Mouse (Mus musculus): Measurements from ENCODE around the gene Olfr71.
A peak's percentile ranks its signal among the peaks of the same experiment; 100 is the strongest.

Gene Olfr71

DNA sequence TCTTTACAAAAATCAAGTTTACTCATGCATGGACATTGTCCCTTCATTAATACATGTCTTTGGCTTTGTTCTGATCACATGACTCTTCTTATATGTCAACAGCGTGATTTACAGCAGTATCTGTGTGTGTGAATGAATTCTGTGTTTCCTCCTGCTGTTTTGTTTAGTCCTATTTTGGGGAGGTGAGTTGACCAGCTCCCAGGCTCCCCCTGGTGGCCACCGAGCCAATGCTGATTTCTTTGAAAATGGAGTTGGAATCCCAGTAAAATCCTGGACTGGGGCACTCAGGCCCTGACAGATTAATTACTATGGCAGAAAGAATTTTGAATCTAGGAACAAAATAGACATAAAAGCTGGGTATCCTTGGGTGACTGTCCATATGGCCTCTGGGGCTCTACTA, 1.8 kb upstream of the Olfr71 start:
- DNase-seq: peak; percentile 80 to 96

DNA sequence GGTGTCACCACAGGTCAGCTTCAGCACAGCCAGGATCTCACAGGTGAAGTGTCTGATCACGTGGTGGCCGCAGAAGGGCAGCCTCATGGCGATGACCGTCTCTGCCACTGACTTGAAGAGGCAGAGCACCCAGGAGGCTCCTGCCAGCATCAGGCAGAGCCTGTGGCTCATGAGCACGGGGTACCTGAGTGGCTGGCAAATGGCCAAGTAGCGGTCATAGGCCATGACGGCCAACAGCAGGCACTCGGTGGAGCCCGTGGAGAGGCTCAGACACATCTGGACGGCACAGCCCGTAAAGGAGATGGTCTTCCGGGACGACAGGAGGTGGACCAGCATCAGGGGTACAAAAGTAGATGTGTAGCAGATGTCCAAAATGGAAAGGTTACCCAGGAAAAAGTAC, 4.1 kb downstream of the Olfr71 start:
- peak in 1 of 2 experiments; percentile 70 for DNase-seq

DNA sequence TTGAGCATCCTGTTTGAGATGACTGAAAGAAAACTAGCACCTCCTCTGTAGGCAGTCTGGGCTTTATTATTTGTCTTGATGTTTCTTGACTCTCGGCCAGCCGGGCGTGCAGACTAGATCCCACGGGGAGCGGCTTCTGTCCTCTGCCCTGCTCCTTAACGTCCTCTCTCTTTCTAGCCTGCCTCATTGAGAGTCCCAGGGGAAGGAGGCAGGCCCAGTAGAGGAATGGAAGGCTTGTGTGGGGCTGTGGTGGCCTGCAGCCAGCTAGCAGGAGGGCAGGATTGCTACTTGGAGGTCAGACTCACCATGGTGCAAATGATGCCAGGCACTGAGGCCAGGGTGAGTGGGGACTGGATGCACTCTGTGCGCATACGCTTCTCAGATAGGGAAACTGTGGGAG, 6.2 kb downstream of the Olfr71 start:
- DNase-seq: peak; percentile 55 to 60

DNA sequence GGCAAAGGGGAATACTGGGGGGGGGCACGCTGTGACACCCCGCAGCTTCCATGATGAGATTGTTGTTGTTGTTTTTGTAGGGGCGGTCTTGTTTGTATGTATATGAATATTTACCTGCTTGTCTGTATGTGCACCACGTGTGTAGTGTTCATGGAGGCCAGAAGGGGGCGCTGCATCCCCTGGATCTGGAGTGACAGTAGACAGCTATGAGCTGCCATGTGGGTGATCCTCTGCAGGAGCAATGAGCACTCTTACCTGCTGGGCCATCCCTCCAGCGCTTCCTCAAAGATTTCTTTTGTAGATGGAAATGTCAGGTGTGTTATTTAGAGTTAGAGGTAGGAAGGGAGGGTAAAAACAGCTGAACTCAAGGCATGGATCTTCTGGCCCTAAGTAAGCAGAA, 6.6 kb downstream of the Olfr71 start:
- no peak for DNase-seq

DNA sequence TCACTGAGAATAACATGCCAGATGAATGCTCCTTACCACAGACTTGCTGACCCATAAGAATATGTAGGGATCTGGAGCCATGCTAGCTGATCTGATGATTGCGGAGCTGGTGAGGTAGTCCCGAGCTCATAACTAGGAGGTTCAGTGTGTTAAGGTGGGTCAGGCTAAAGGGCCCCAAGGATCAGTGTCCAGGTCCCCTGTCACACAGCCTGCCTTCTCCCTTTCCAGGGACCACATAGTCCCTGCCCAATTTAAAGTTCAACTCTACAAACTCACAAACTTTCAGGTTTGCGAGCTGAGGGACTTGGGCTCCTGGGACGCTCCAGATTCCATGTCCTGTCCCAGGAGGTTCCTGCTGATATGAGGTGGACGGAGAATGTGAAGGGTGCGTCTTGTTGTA, 9.3 kb downstream of the Olfr71 start, which contains the start of gene Olfr70:
Gene Olfr70 (minus strand): TSS at position 101 of the 400 bp plus-strand sequence.
- DNase-seq: no peak

DNA sequence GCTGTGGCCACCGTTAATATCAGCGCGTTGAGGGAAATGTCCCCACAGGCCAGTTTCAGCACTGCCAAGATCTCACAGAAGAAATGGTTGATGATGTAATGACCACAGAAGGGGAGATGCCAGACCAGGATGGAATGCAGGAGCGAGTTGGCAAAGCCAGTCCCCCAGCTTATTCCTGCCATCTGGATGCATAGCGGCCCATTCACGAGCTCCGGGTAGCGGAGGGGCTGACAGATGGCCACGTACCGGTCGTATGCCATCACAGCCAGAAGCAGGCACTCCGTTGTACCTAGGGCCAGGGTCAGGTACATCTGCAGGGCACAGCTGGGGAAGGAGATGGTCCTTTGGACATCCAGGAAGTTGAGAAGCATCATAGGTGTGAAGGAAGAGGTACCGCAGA, 13.5 kb downstream of the Olfr71 start:
- no peak for DNase-seq

DNA sequence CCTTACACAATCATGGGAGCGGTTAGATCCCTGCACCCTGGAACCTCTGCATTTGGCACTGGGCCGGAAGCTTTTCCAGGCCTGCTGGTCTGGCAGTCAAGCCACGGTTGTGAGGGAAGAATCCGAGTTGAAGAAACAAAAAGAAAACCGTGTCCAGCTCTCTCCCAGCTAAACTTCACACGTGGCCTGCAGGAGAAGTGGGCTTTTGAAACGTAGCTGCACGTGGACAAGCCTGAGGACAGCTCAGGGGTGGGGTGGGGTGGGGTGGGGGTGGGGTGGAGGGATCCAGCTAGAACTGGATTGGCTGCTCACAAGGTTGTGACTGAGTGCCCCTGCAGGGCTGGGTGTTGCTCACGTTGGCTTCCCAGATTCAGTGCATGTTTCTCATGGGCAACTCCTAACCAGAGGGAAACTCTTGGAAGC, 14.8 kb downstream of the Olfr71 start:
- peak; percentile 56 to 77 for DNase-seq

DNA sequence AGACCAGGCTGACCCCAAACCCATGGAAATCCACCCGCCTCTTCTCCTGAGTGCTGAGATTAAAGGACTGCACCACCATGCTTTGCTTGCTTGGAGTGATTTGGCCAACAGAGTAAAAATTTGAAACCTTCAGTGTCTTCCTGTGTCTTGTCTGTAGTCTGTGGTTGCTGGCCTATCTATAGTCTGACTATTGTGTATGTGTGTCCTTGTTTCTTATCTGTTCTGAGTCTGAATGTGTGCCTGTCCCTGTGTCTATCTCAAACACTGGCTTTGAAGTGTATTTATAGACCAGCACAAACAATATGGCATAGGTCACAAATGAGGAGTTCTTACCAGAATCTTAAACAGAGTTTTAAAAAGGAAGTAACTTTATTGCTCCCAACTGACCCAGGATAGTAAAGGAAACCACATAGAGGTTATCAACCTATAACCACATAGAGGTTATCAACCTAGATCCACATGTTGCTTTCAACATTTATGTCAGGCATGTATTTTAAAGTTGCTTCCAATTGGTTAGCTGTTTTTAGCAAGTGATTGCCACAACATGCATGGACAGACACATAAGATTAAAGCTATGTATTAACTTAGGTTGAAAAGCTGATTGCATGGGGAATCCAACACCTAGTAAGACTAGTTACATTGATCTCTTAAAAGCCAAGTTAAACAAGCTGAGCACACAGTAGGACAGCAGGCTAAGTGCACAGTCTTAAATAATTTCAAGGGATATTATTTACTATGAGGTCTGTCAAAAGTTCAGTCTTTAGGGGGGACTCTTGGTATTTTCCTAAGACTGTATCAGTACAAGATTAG, 15.4 kb downstream of the Olfr71 start:
- no peak for DNase-seq

DNA sequence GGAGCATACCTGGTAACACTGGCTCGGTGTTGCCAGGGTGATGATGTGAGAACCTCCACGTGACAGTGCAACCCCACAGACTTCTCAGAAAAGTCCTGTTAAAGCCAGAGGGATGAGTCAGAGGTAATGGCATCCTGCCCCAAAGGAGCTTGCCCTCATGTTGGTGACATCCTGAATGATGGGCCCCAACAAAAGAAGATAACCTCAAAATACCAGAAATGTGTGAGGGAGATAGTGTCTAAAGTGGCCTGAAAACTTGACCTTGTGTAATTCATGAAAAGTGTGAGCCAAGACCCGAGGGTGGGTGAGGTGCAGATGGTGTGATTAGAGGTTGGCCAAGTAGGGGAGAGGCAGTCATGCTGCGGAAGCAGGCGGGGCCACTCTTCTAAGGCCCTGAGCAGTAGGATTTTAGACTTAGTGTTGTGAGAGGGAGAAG, 16.2 kb downstream of the Olfr71 start:
- DNase-seq: no peak

DNA sequence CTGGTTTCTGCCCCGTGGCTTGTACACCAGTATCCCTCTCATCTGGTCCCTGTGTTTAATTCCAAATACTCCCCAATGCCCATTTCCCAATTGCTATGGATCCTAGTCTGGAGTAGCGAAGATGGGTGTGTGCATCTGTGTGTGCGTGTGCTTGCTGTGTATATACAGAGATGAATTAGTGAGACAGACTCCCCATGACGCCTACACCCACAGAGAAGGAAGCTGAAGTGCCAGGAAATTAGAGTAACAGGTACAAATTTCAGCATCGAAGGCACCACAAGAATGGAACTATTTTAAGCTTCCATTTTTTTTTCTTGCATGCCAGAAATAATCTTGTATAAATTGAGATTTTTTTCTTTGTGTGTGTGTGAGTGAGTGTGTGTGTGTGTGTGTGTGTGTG, 19.0 kb downstream of the Olfr71 start:
- no peak for DNase-seq

DNA sequence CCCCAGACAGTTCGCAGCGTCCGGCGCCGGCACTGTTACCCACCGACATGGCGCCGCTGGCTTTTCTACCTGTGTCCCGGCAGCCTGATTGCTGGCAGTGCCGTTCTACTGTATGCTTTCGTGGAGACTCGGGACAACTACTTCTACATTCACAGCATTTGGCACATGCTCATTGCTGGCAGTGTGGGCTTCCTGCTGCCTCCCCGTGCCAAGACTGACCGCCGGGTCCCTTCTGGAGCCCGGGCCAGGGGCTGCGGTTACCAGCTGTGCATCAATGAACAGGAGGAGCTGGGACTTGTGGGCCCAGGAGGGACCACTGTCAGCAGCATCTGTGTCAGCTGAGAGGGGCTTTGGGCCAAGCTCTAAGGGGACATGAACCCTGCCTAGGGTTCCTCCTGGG, 20.0 kb downstream of the Olfr71 start:
- no peak for DNase-seq

DNA sequence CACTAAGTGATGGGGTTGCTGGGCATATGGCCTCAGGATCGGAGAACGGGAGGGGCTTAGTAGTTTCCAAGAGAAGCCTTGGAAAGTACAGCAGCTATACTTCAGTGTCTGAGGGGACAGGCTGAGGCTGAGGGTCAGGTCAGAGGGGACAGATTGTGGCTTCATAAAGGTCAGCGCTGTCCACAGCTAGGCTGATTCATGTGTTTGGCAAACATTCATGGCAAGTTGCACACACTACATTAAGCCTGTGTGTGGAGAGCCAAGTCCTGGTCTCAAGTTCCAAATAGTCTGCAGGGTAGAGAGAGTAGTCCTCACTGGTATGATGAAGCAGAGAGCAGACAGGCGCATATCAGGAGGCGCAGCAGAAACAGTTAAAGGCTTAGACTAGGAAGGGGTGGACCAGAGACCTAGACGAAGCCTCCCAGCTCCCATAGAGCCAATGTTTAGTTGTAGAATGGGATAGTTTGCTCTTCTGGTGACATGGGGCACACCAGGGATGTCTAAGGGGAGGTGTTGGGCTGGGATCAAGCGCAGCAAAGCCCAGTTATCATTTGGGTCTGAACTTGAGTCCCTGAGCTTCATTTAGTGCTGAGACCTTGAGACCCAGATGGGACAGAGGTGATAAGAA, 30.5 kb downstream of the Olfr71 start:
- DNase-seq: peak; percentile 48 to 50

DNA sequence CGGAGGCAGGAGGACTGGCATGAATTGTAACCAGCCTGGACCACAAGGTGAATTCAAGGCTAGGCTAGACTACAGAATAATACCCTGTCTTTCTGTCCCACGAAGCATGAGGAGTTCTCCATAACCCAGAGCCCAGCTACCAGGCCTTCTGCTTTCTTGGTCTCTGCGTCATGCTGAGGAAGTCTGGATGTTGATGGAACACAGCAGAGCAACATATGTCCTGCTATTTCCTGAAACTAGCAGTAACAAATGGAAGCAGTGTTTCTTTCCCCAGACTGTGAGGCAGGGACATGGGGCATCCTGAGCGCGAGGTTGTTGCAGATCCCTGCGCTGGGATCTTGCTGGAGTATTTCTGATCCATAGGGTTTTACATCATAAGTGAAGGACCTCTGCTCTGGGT, 31.5 kb downstream of the Olfr71 start:
- no peak for DNase-seq

DNA sequence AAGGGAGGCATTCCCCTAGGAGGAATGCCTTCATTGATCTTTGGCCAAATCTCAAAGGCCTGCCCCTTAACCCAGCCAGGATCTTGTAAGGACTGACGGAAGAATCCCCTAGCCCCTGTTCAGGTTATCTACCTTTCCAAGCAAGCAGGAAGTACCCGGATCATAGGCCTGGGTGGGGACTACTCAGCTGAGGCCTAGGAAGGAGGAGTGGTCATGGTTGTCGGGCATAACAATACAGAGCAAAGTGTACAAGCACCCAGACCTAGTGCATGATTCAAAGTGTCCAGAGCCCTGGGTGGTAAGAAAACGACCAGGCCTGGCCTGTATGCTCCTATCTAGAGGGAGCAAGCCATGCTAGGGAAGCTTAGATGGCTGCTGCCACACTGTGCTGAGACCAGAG, 34.4 kb downstream of the Olfr71 start:
- no peak for DNase-seq

DNA sequence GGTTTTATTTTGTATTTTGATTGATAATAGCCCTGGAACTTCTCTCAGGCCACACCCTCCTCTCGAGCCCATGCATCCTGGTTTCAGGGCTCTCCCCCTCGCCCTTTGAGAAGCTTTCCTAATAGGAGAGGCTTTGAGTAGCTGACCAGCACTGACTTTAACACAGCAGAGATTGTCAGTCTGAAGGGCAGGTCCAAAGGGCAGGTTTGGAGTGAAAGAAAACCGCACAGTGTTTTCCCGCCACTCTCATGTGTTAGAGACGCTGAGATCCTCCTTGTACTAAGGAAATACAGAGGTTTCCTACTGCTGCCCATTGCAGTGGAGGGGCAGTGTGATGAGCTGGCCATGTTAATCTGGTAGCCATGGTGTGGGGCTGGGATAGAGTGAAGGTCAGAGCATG, 35.1 kb downstream of the Olfr71 start:
- peak; percentile 39 to 52 for DNase-seq

DNA sequence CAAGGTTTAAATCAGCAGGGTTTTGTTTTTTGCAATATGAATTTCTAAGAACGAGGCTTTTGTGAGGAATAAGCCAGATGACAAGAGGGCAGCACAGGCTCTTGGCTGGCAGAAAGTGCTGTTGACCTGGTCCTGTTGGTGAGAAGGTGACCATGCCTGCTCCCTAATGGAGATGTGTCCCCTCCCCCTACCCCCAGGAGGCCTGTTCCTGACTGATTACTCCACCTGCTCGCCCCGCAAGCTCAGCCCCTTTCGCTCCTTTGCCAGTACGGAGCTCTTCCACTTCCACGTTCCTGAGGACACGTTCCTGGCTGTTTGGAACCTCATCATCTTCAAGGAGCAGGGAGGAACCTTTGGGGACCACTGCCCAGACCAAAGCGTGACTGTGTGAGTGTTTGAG, 36.4 kb downstream of the Olfr71 start:
- DNase-seq: no peak

DNA sequence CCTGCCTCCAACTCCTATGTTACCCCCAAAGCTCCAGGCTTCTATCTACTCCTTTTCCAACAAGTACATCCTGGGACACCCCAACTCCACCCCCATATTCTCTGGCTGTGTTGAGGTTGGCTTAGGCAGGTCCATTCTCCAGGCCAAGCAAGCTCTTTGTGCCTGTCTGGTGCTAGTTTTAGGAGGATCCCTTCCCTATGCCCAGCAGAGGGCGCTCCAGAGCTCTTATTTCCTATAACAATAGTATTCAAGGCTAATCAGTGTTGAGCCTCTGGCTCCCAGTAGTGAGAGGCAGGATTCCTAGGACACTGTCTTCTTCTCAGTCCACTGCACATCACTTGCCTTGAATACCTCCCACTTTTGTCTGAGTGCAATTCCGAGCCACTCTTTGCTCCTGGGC, 38.0 kb downstream of the Olfr71 start:
- DNase-seq: peak; percentile 92 to 98

DNA sequence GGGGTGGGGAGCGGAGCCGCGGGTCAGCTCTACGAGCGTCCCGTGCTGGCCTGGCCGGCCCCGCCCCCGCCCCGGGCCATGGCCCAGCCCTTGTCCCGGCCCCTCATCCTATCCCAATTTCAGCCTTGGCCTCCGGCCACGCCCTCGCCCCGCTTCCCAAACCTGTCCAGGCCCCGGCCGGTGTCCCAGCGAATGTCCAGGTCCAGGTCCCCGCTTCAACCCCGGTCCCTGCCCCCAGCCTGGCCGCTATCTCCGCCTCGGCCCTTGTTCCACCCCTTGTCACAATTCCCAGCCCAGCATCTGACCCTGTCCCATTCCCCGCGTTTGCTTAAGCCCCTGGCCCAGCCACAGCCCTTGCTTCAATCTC, 40.6 kb downstream of the Olfr71 start:
- DNase-seq: peak; percentile 64 to 84

DNA sequence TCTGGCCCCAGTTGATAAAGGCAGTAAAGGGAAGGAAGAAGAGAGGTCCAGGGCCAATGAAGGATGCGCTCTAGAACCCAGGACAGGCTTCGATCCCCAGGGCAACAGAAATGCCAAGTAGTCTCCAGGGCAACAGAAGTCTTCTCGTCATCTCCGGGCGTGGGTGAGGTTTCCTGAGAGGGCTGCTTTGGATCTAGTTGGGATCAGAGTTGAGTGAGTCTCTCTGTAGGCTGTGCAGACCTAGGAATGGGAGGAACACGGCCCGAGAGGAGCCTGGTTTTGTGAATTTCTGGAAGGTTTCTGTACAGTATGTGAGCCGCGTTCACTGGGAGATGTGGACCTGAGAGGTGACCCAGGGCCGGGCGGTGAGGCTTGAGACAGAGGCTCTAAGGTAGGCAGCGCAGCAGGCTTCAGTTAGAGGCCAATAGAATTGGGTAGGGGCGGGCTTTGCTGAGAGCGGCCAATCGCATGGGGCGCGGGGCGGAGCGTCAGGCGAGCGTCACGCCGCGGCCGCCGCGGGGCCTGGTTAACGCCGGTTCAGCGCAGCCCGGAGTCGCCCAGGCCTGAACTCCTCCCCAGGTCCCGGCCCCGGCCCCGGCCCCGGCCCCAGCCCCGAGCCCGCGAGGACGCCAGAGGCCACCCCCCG, 41.1 kb downstream of the Olfr71 start, which contains the start of the genes Tmem8b and Fam221b:
Gene Tmem8b (plus strand): TSS at position 190 of the 646 bp plus-strand sequence.
Gene Fam221b (minus strand): TSS at position 364 of the 646 bp plus-strand sequence.
- DNase-seq: peak; percentile 92 to 95

DNA sequence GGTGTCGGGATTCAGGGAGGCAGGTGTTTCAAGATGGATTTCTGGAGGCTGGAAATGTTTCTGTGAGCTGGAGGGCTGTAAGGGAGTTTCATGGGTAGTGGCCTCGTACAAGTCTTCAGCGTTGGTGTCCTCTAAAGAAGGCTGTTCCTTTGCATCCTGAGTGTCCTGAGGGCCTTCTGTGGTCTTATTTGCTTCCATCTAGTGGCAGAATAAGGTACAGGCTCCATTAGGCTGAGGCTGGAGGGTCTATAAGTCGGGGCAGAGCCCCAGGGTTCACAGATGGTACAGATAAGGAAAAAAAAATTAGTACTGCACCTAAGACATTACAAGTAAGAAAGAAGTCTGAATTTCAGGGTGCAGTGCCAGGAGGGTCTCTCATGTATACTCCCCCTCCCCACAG, 43.6 kb downstream of the Olfr71 start:
- DNase-seq: peak; percentile 29 to 37

DNA sequence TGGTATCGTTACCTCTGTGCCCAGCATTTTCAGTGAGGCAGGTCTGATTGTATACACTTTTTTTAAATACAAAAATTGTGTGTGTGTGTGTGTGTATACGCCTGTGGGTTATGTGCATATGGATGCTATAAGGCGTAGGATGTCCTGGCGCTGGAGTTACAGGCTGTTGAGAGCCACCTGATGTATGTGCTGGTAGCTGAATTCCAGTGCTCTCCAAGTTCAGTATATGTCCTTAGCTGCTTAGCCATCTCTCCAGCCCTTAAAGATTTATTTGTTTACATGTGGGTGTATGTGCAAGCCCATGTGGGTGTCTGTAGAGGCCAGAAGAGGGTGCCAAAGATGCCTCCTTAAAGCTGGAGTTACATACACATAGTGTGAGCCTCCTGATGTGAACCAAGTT, 52.9 kb downstream of the Olfr71 start:
- DNase-seq: no peak

DNA sequence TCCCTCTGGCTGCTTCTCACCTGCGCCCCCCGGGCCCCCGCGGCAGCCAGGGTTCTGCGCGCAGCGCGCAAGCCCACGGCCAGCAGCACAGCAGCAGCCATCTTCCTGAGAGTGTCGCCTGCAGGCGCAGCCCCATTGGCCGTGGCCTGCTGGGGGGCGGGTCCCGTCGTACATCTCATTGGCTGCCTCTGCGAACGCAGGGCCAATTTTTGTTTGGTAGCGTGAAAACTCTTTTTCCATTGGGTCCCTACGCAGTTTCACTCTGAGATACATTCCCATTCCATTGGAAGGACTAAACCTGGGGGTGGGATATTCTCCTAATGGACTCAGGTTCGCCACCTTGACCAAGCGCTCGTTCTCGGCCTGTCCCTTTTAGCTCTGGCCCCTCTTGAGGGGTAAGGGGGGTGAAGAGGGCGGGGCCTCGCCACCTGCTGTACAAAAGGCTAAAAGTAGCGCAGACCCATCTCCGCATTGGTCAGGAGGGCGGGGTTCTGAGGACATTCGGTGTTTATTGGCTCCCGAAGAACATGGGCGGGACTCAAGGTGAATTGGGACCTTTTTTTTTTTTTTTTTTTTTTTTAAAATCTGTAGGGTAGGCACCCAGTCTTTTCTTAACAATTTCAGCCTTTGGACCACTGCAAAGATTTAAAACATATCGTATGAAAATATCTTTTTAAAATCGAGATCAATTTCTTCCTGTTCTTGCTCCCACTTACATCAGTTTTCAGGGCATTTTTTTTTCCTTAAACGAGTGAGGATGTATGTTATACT, 53.5 kb downstream of the Olfr71 start, which contains the start of gene Hint2:
Gene Hint2 (minus strand): TSS at position 128 of the 771 bp plus-strand sequence.
- DNase-seq: peak; percentile 96 to 99
